Mouse (Mus musculus): ENCODE data around the gene Txndc11.

The Txndc11 gene

GRCm38 (mm10) chr16:11028206-11028605 lies 106.2 kb downstream of the Txndc11 start:
- in situ Hi-C loops (cut with MboI; ENCODE audit: low sequenced_read_pairs): loop anchor here (25.0 kb wide), 2 partner anchors 384 to 466 kb away; no protein-coding TSS in a partner anchor

Measured in CH12F3 (cell line).